Mouse (Mus musculus) lung, adult 2 months (tissue): ENCODE measurements around the gene Jph3.

Experiments
- CTCF ChIP-seq: fragments of 200-500 bp; IDR thresholded peaks from 2 replicates; pipeline ENCODE4 v1.5.1; 2011; ENCODE audit warnings: mild to moderate bottlenecking, low read length, control low read depth; ENCODE audit not compliant: insufficient read depth
- POLR2A ChIP-seq: fragments of 200-500 bp; IDR thresholded peaks from 2 replicates; pipeline ENCODE4 v1.6.1; 2011; ENCODE audit warnings: low read depth, mild to moderate bottlenecking, control low read depth, low read length, borderline replicate concordance; ENCODE audit errors: extremely low read depth

- TF ChIP-seq POLR2A (no peak), CTCF (no peak)
Measured at GRCm38 (mm10) chr8:121832503-121832902, 103.1 kb downstream of the Jph3 start.
